Mouse (Mus musculus) gastrocnemius, postnatal 25 days (tissue): ENCODE data around the gene Taar6. TPM values are rescaled to one million over a fixed set of nuclear protein-coding genes. Genes with fewer than 3 reads are reported as not detected.

Experiments used
- DNase-seq: peaks from one replicate; pipeline ENCODE4 v3.0.0; 2022
- total RNA-seq, 2 experiments: library from RNA; stranded (reverse); gene quantifications; 1 replicate in 1 of 2; 2 replicates in 1 of 2; pipeline ENCODE4 v1.2.3; 2021

The Taar6 gene
- total RNA-seq, 2 experiments from 2014 or later: not detected

DNA sequence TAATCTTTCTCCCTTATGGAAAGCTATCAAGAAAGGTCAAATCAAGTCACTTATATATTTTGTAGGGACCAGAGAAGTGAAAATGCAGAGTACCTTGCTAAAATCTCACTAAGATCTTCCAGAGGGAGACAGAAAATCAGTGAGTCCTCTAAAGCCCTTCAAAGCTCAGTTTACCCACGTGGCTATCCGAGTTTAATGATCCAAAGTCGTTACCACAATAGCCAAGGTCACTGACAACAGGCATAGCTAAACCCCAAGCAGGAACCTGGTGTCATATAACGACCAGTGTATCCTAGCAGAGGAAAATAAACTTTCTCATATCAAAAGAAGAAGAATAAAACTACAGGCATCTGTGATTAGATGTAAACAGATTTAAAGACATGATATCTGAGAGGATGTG lies 47.8 kb downstream of the Taar6 start:
- DNase-seq: no peak

Other genes starting within 250 kb of the Taar6 start
- 100 to 1,000 TPM; 184 to 187 TPM for gene Rps12, start 198.4 kb downstream of the Taar6 start, total RNA-seq
- gene Slc18b1, start 188.7 kb downstream of the Taar6 start, total RNA-seq: 1 to 10 TPM; 7.0 to 7.3 TPM
- under 1 TPM in 1 of 2 experiments, not detected in 1; 0.56 TPM for gene Vnn3, start 134.2 kb downstream of the Taar6 start, total RNA-seq
- under 1 TPM in 1 of 2 experiments, not detected in 1; 0.78 TPM for gene Vnn1, start 91.0 kb downstream of the Taar6 start, total RNA-seq
- not detected for gene Taar1, start 65.3 kb downstream of the Taar6 start, total RNA-seq
- gene Taar2, start 47.1 kb downstream of the Taar6 start, total RNA-seq: not detected
- not detected for gene Taar3, start 36.1 kb downstream of the Taar6 start, total RNA-seq
- not detected for gene Taar4, start 25.2 kb downstream of the Taar6 start, total RNA-seq
- gene Taar5, start 14.9 kb downstream of the Taar6 start, total RNA-seq: not detected
- not detected for gene Taar7a, start 7.8 kb upstream of the Taar6 start, total RNA-seq
- not detected for gene Taar7b, start 14.3 kb upstream of the Taar6 start, total RNA-seq
- gene Taar7d, start 41.6 kb upstream of the Taar6 start, total RNA-seq: not detected
- gene Taar7e, start 52.0 kb upstream of the Taar6 start, total RNA-seq: not detected
- not detected for gene Taar7f, start 63.9 kb upstream of the Taar6 start, total RNA-seq
- not detected for gene Taar8a, start 90.9 kb upstream of the Taar6 start, total RNA-seq
- gene Taar8b, start 106.6 kb upstream of the Taar6 start, total RNA-seq: not detected
- gene Taar8c, start 116.3 kb upstream of the Taar6 start, total RNA-seq: not detected
- gene Taar9, start 123.9 kb upstream of the Taar6 start, total RNA-seq: not detected
- 10 to 100 TPM; 23.6 to 24.1 TPM for gene Stx7, start 163.7 kb upstream of the Taar6 start, total RNA-seq
- under 1 TPM; 0.56 to 0.69 TPM for gene Moxd1, start 237.9 kb upstream of the Taar6 start, total RNA-seq